Mouse (Mus musculus): Measurements from ENCODE around the gene Gm9970. TPM values are rescaled to one million over a fixed set of nuclear protein-coding genes. Genes with fewer than 3 reads are reported as not detected.

Gm9970 gene
- total and polyA plus RNA-seq, 2 experiments from 2014 or later = 1.1 TPM; not detected in 1

DNA sequence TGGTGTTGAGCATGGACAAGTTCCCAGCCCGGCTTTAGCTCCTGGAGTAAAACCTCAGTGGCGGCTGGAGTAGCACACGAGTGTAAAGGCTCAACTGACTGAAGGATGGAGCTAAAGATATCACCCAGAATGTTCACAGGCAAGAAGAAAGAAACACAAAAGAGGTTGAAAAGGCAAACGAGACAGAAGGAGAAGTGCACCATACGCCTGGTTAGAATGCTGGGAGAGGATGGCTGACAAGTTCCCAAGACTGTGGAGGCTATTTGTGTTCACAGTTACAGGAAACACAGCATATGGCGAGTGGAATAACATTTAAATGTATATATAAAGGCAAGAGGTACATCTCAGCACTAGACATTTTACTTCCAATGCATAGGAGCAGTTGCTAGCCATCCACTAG, 32.0 kb upstream of the Gm9970 start:
- Histone ChIP-seq H3K27ac (ENCODE audit: low read depth) (no peak overlapping the region), H3K27me3 (ENCODE audit: control insufficient read depth, insufficient read depth, low read length) (no peaks in the 10 kb centered on the region), H3K4me3 (ENCODE audit: low read depth, low read length) (no peak overlapping the region), H3K9ac (replicated peaks; ENCODE audit: low read depth, low read length) (no peak overlapping the region), H3K9me3 (replicated peaks; ENCODE audit: control insufficient read depth, low read length) (no peaks in the 10 kb centered on the region), H3K4me2 (ENCODE audit: low read depth, low read length) (no peak overlapping the region), H3K36me3 (replicated peaks; ENCODE audit: control insufficient read depth, insufficient read depth, low read length) (peaks cover 70% of the 10 kb centered on the region), H3K4me1 (ENCODE audit: control insufficient read depth, insufficient read depth) (no peaks in the 10 kb centered on the region)
- WGBS = 82% methylated on average over 6 of the region's 6 CpGs
- DNase-seq (ENCODE audit: low spot score) (no peak), ATAC-seq (ENCODE audit: insufficient read depth, low read depth) (no peak)
- TF ChIP-seq EP300 (IDR thresholded peaks at IDR 0.05; ENCODE audit: low read depth) (no peak), CTCF (IDR thresholded peaks at IDR 0.05; ENCODE audit: low read depth) (no peak)

DNA sequence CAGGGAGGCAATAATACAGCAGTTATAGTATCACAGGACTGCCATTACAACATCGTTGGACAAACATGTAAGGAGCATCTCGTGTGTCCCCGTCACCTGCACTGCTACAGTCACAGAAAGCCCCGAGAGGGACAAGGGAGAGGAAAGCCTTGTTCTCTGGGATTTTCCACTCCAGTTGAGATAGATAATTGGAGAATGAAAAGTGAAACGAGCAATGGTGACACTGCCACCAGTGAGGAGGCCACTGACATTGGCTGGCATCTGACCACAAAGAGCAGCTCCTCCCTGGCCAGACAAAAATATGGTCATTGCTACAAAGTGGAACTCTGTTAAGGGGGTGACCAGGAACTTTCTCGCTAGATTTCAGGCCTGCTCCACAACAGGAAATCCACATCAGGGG, 26.7 kb upstream of the Gm9970 start:
- no peak overlapping the region for H3K4me2 ChIP-seq (ENCODE audit: low read depth, low read length)
- no peaks in the 10 kb centered on the region for H3K4me1 ChIP-seq (ENCODE audit: control insufficient read depth, insufficient read depth)
- no peak overlapping the region for H3K4me3 ChIP-seq (ENCODE audit: low read depth, low read length)
- 74% methylated on average over 6 of the region's 6 CpGs for WGBS
- peaks cover 85% of the 10 kb centered on the region for H3K36me3 ChIP-seq (replicated peaks; ENCODE audit: control insufficient read depth, insufficient read depth, low read length)
- H3K9me3 ChIP-seq (replicated peaks; ENCODE audit: control insufficient read depth, low read length) = no peaks in the 10 kb centered on the region
- DNase-seq (ENCODE audit: low spot score) (no peak), ATAC-seq (ENCODE audit: insufficient read depth, low read depth) (no peak)
- H3K9ac ChIP-seq (replicated peaks; ENCODE audit: low read depth, low read length) = no peak overlapping the region
- no peaks in the 10 kb centered on the region for H3K27me3 ChIP-seq (ENCODE audit: control insufficient read depth, insufficient read depth, low read length)
- no peak for TF ChIP-seq CTCF (IDR thresholded peaks at IDR 0.05; ENCODE audit: low read depth)
- TF ChIP-seq EP300 (IDR thresholded peaks at IDR 0.05; ENCODE audit: low read depth) = no peak
- H3K27ac ChIP-seq (ENCODE audit: low read depth) = no peak overlapping the region

DNA sequence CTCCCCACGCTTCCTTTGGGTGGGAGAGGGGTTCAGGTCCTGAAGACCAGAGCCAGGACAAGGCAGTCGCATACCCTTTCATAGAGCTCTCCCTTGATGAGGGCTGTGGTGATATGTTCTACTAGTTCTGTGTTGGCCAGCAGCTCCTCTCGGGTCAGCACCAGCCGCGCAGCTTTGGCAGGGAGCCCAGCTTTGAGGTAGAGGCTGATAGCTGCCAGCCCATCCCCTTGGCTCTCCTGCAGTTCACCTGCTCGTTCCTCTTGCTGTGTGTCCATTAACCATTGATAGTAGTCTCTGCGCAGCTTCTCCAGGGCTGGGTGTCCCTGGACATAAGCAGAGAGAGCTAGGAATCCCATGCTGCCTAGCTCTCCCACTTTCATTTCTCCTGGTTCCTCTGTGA, 25.1 kb upstream of the Gm9970 start:
- peaks cover 91% of the 10 kb centered on the region for H3K36me3 ChIP-seq (replicated peaks; ENCODE audit: control insufficient read depth, insufficient read depth, low read length)
- TF ChIP-seq CTCF (IDR thresholded peaks at IDR 0.05; ENCODE audit: low read depth) (no peak), EP300 (IDR thresholded peaks at IDR 0.05; ENCODE audit: low read depth) (no peak)
- 47% methylated on average over 7 of the region's 7 CpGs for WGBS
- no peak overlapping the region for H3K4me3 ChIP-seq (ENCODE audit: low read depth, low read length)
- H3K4me1 ChIP-seq (ENCODE audit: control insufficient read depth, insufficient read depth) = no peaks in the 10 kb centered on the region
- DNase-seq (ENCODE audit: low spot score) = no peak
- no peaks in the 10 kb centered on the region for H3K27me3 ChIP-seq (ENCODE audit: control insufficient read depth, insufficient read depth, low read length)
- H3K9me3 ChIP-seq (replicated peaks; ENCODE audit: control insufficient read depth, low read length) = no peaks in the 10 kb centered on the region
- no peak for ATAC-seq (ENCODE audit: insufficient read depth, low read depth)
- H3K9ac ChIP-seq (replicated peaks; ENCODE audit: low read depth, low read length) = no peak overlapping the region
- no peak overlapping the region for H3K27ac ChIP-seq (ENCODE audit: low read depth)
- H3K4me2 ChIP-seq (ENCODE audit: low read depth, low read length) = no peak overlapping the region

DNA sequence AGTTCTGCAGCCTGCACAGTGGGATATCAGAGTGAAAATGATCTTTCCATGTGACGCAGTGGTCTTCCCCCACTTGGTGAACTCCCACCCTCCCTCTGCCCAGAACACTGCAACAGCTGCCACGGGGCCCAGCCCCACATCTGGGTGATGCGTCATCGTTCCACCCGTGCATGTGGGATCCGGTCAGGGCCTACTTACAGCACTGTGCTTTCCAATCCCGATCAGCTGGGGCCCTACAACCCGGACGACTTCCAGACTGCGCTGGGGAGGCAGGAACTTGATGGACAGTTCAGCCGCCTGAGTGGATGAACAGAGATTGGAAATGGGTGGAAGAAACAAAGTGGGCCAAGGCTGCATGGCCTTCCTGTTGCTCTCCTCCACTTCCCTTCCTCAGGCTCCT, 16.6 kb upstream of the Gm9970 start:
- Histone ChIP-seq H3K4me2 (ENCODE audit: low read depth, low read length) (no peak overlapping the region), H3K9ac (replicated peaks; ENCODE audit: low read depth, low read length) (no peak overlapping the region), H3K4me1 (ENCODE audit: control insufficient read depth, insufficient read depth) (peaks cover 11% of the 10 kb centered on the region; the same call in 1 of the 2 replicates), H3K9me3 (replicated peaks; ENCODE audit: control insufficient read depth, low read length) (no peaks in the 10 kb centered on the region), H3K27me3 (ENCODE audit: control insufficient read depth, insufficient read depth, low read length) (no peaks in the 10 kb centered on the region), H3K4me3 (ENCODE audit: low read depth, low read length) (no peak overlapping the region), H3K36me3 (replicated peaks; ENCODE audit: control insufficient read depth, insufficient read depth, low read length) (peaks cover 47% of the 10 kb centered on the region), H3K27ac (ENCODE audit: low read depth) (no peak overlapping the region)
- 73% methylated on average over 11 of the region's 11 CpGs for WGBS
- TF ChIP-seq EP300 (IDR thresholded peaks at IDR 0.05; ENCODE audit: low read depth) = no peak
- no peak for TF ChIP-seq CTCF (IDR thresholded peaks at IDR 0.05; ENCODE audit: low read depth)
- ATAC-seq (ENCODE audit: insufficient read depth, low read depth) (no peak), DNase-seq (ENCODE audit: low spot score) (no peak)

DNA sequence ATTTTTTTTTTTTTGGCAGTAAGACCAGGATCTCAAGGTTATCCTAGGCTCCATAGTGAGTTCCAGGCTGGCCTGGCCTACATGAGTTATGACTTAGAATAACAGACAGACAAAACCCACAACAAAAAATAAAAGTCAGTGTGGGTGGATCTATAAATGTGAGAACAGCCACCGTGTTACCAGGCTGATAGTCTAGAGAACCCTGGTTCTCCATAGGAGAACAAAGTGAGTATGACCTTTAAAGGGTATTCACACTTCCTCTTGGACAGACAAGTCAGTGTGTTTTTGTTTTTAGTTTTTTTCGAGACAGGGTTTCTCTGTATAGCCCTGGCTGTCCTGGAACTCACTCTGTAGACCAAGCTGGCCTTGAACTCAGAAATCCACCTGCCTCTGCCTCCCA, 14.9 kb upstream of the Gm9970 start:
- Histone ChIP-seq H3K4me1 (ENCODE audit: control insufficient read depth, insufficient read depth) (peaks cover 11% of the 10 kb centered on the region; the same call in 1 of the 2 replicates), H3K36me3 (replicated peaks; ENCODE audit: control insufficient read depth, insufficient read depth, low read length) (peaks cover 46% of the 10 kb centered on the region), H3K9ac (replicated peaks; ENCODE audit: low read depth, low read length) (no peak overlapping the region), H3K27me3 (ENCODE audit: control insufficient read depth, insufficient read depth, low read length) (no peaks in the 10 kb centered on the region), H3K27ac (ENCODE audit: low read depth) (no peak overlapping the region), H3K4me3 (ENCODE audit: low read depth, low read length) (no peak overlapping the region), H3K4me2 (ENCODE audit: low read depth, low read length) (no peak overlapping the region), H3K9me3 (replicated peaks; ENCODE audit: control insufficient read depth, low read length) (no peaks in the 10 kb centered on the region)
- 83% methylated on average over 2 of the region's 2 CpGs for WGBS
- no peak for ATAC-seq (ENCODE audit: insufficient read depth, low read depth)
- TF ChIP-seq EP300 (IDR thresholded peaks at IDR 0.05; ENCODE audit: low read depth) = no peak
- TF ChIP-seq CTCF (IDR thresholded peaks at IDR 0.05; ENCODE audit: low read depth) = no peak
- no peak for DNase-seq (ENCODE audit: low spot score)

DNA sequence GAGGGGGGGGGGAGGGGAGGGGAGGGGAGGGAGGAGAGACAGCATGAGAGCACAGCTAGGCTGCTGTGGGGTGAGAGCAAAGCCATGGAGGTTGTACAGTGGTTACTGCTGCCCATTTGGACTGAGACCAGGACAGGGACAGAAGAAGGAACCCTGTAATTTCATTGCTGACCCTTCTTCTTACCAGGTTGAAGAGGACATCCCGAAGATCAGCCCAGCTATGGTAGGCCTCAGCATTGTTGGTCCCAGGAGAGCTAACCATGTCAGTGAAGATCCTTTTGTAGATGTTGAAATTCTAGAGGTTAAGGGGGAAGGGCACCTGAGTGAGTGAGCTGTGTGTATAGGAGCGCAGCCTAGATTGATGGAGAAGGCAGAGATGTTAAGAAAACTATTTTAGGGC, 14.3 kb upstream of the Gm9970 start:
- DNase-seq (ENCODE audit: low spot score) (no peak), ATAC-seq (ENCODE audit: insufficient read depth, low read depth) (no peak)
- Histone ChIP-seq H3K27me3 (ENCODE audit: control insufficient read depth, insufficient read depth, low read length) (no peaks in the 10 kb centered on the region), H3K4me3 (ENCODE audit: low read depth, low read length) (no peak overlapping the region), H3K36me3 (replicated peaks; ENCODE audit: control insufficient read depth, insufficient read depth, low read length) (peaks cover 46% of the 10 kb centered on the region), H3K4me1 (ENCODE audit: control insufficient read depth, insufficient read depth) (peaks cover 11% of the 10 kb centered on the region; the same call in 1 of the 2 replicates), H3K27ac (ENCODE audit: low read depth) (no peak overlapping the region), H3K9me3 (replicated peaks; ENCODE audit: control insufficient read depth, low read length) (no peaks in the 10 kb centered on the region), H3K9ac (replicated peaks; ENCODE audit: low read depth, low read length) (no peak overlapping the region), H3K4me2 (ENCODE audit: low read depth, low read length) (no peak overlapping the region)
- TF ChIP-seq EP300 (IDR thresholded peaks at IDR 0.05; ENCODE audit: low read depth) (no peak), CTCF (IDR thresholded peaks at IDR 0.05; ENCODE audit: low read depth) (no peak)
- WGBS = 94% methylated on average over 2 of the region's 2 CpGs
